Mouse (Mus musculus): ENCODE results near the gene Rnase4.

DNA sequence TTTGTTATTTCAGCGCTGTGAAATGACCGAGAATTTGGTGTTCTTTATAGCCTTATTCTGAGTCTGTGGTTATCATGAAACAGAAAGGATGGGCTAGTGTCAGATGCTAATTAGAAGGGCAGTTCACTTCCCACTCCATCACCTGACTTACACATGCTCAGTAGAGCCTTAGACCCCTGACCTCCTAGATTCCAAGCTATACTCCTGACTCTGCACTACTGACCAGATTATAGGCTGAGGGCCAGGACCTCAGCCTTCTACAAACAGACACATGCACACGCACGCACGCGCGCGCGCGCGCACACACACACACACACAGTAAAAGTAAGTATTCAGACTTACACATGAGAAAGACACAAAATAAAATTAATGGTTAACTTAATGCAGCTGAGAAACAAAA is 8.0 kb downstream of the Rnase4 start:
- TF ChIP-seq EP300 (IDR thresholded peaks at IDR 0.05) (no peak), CTCF (IDR thresholded peaks at IDR 0.05) (no peak)
